Mouse (Mus musculus): Measurements from ENCODE around the gene Pheta2. TPM values are rescaled to one million over a fixed set of nuclear protein-coding genes. Genes with fewer than 3 reads are reported as not detected.
"Not testable (repeated sequence)": the region's sequence is repeated elsewhere in the genome, so short reads cannot be mapped to it uniquely, and the experiment has no call there.

Pheta2 gene
- total RNA-seq, 2 experiments from 2014 or later: 0.27 to 0.40 TPM

- no peak for DNase-seq
These were observed 33.7 kb downstream of the Pheta2 start for GRCm38 (mm10) chr15:82372446-82372845.

- no peak for DNase-seq
These were observed 34.2 kb downstream of the Pheta2 start for GRCm38 (mm10) chr15:82372991-82373390.

GRCm38 (mm10) chr15:82374437-82374836 lies 35.7 kb downstream of the Pheta2 start:
- DNase-seq: no peak

GRCm38 (mm10) chr15:82375855-82376254 lies 37.1 kb downstream of the Pheta2 start:
- no peak for DNase-seq

GRCm38 (mm10) chr15:82376393-82377138 lies 37.8 kb downstream of the Pheta2 start:
- DNase-seq: peak; percentile 55 to 61

GRCm38 (mm10) chr15:82377701-82378100 lies 39.0 kb downstream of the Pheta2 start:
- DNase-seq: no peak

GRCm38 (mm10) chr15:82378261-82379180 lies 39.8 kb downstream of the Pheta2 start:
- DNase-seq: no peak

GRCm38 (mm10) chr15:82379511-82379870 lies 40.7 kb downstream of the Pheta2 start:
- DNase-seq: no peak

GRCm38 (mm10) chr15:82379871-82380713 lies 41.4 kb downstream of the Pheta2 start, which contains the start of gene Cyp2d22:
Gene Cyp2d22 (minus strand): TSS chr15:82380260.
- peak; percentile 41 to 45 for DNase-seq

- no peak for DNase-seq
These were observed 41.9 kb downstream of the Pheta2 start for GRCm38 (mm10) chr15:82380714-82381062.

GRCm38 (mm10) chr15:82382441-82382840 lies 43.7 kb downstream of the Pheta2 start:
- no peak for DNase-seq

- no peak for DNase-seq
These were observed 47.0 kb downstream of the Pheta2 start for GRCm38 (mm10) chr15:82385729-82386128.

GRCm38 (mm10) chr15:82389916-82390315 lies 51.2 kb downstream of the Pheta2 start:
- not testable (repeated sequence) for DNase-seq

- not testable (repeated sequence) for DNase-seq
These were observed 55.2 kb downstream of the Pheta2 start, which contains the start of gene Cyp2d11 for GRCm38 (mm10) chr15:82393922-82394321. Gene Cyp2d11 (minus strand): TSS chr15:82394022.

Small RNA genes lying within 50 kb of the gene (microRNA-seq; reads per million reads assigned to microRNA genes)
- 0 reads per million in 2 experiments for gene Mir7684

Other genes starting within 250 kb of the Pheta2 start
- 10 to 100 TPM; 11.5 to 15.3 TPM for gene Ccdc134, start 211.0 kb upstream of the Pheta2 start, total RNA-seq (2021)
- 100 to 1,000 TPM; 156 to 167 TPM for gene Srebf2, start 191.8 kb upstream of the Pheta2 start, total RNA-seq (2021)
- under 1 TPM; 0.72 to 0.76 TPM for gene Shisa8, start 126.1 kb upstream of the Pheta2 start, total RNA-seq (2021)
- under 1 TPM; 0.30 to 0.62 TPM for gene Tnfrsf13c, start 114.6 kb upstream of the Pheta2 start, total RNA-seq (2021)
- 1 to 10 TPM; 2.7 to 4.0 TPM for gene Cenpm, start 94.2 kb upstream of the Pheta2 start, total RNA-seq (2021)
- gene 1500009C09Rik, start 86.5 kb upstream of the Pheta2 start, total RNA-seq (2021): 100 to 1,000 TPM in 1 of 2 experiments, 10 to 100 TPM in 1; 98.3 to 115 TPM
- gene Sept3, start 64.0 kb upstream of the Pheta2 start, total RNA-seq (2021): 100 to 1,000 TPM; 608 to 622 TPM
- gene Wbp2nl, start 40.0 kb upstream of the Pheta2 start, total RNA-seq (2021): not detected
- 10 to 100 TPM; 32.8 to 38.9 TPM for gene Naga, start within 50 bp of the Pheta2 start, total RNA-seq (2021)
- gene Smdt1, start within 50 bp of the Pheta2 start, total RNA-seq (2021): 100 to 1,000 TPM; 138 to 139 TPM
- 100 to 1,000 TPM; 203 to 209 TPM for gene Ndufa6, start 15.4 kb downstream of the Pheta2 start, total RNA-seq (2021)
- gene Cyp2d22, start 41.3 kb downstream of the Pheta2 start, total RNA-seq (2021): 10 to 100 TPM; 40.9 to 47.4 TPM
- not detected for gene Cyp2d11, start 55.1 kb downstream of the Pheta2 start, total RNA-seq (2021)
- gene Cyp2d10, start 68.3 kb downstream of the Pheta2 start, total RNA-seq (2021): not detected
- gene Cyp2d9, start 94.5 kb downstream of the Pheta2 start, total RNA-seq (2021): not detected
- not detected for gene Cyp2d12, start 216.1 kb downstream of the Pheta2 start, total RNA-seq (2021)

Data from layer of hippocampus, postnatal 36 days (tissue).